Mouse (Mus musculus) c-Kit-positive CD71-positive TER-119-negative erythroid progenitor cells, embryonic 14.5 days (primary cell): ENCODE measurements at regions not wholly inside any gene's neighbourhood (a gene's known extent, or its start where the extent isn't known, plus 50 kb on each side); places are given as distances from the start of the nearest gene placed in this dataset.

Experiments
- DNase-seq: peaks from one replicate; pipeline ENCODE4 v3.0.0-alpha.2; 2013; ENCODE audit warnings: low read depth

GRCm38 (mm10) chr1:88575917-88576669 is 66.2 kb upstream of the Glrp1 start:
- no peak for DNase-seq

GRCm38 (mm10) chr1:88575291-88575690 is 65.4 kb upstream of the Glrp1 start:
- no peak for DNase-seq

- DNase-seq = no peak
Observed at GRCm38 (mm10) chr1:88572161-88572560, 62.3 kb upstream of the Glrp1 start.

GRCm38 (mm10) chr1:88568447-88569053 is 58.7 kb upstream of the Glrp1 start:
- no peak for DNase-seq

- no peak for DNase-seq
Observed at GRCm38 (mm10) chr1:88567198-88567597, 57.3 kb upstream of the Glrp1 start.

- no peak for DNase-seq
Observed at GRCm38 (mm10) chr1:88566426-88566825, 56.6 kb upstream of the Glrp1 start.

- no peak for DNase-seq
Observed at GRCm38 (mm10) chr1:88564825-88565224, 55.0 kb upstream of the Glrp1 start.

- peak; percentile 43 for DNase-seq
Observed at GRCm38 (mm10) chr1:88562361-88562760, 52.5 kb upstream of the Glrp1 start.

- DNase-seq = no peak
Observed at GRCm38 (mm10) chr1:88560771-88561170, 50.9 kb upstream of the Glrp1 start.
